Mouse (Mus musculus): Measurements from ENCODE around the gene Zar1.
A peak's percentile ranks its signal among the peaks of the same experiment; 100 is the strongest.
"Not testable (repeated sequence)": the region's sequence is repeated elsewhere in the genome, so short reads cannot be mapped to it uniquely, and the experiment has no call there.

Gene Zar1

GRCm38 (mm10) chr5:72580970-72581332 lies at the start of gene Zar1:
Gene Zar1, minus strand, starts transcription at chr5:72581254.
- DNase-seq (ENCODE audit: low spot score in 2 of 2) = not testable (repeated sequence)

- no peak for DNase-seq (ENCODE audit: low spot score in 2 of 2)
Observed at GRCm38 (mm10) chr5:72630026-72630425, 49.0 kb upstream of the Zar1 start.

- no peak for DNase-seq (ENCODE audit: low spot score in 2 of 2)
Observed at GRCm38 (mm10) chr5:72621022-72621421, 40.0 kb upstream of the Zar1 start.

GRCm38 (mm10) chr5:72617413-72617812 lies 36.4 kb upstream of the Zar1 start:
- no peak for DNase-seq (ENCODE audit: low spot score in 2 of 2)

- DNase-seq (ENCODE audit: low spot score in 2 of 2) = no peak
Observed at GRCm38 (mm10) chr5:72603138-72603537, 22.1 kb upstream of the Zar1 start.

- no peak for DNase-seq (ENCODE audit: low spot score in 2 of 2)
Observed at GRCm38 (mm10) chr5:72601006-72601405, 20.0 kb upstream of the Zar1 start.

GRCm38 (mm10) chr5:72587192-72587681 lies 6.2 kb upstream of the Zar1 start, which contains the start of gene Gm5868:
Gene Gm5868, minus strand, starts transcription at chr5:72587551.
- DNase-seq (ENCODE audit: low spot score in 2 of 2) = no peak

GRCm38 (mm10) chr5:72586667-72587191 lies 5.7 kb upstream of the Zar1 start:
- DNase-seq (ENCODE audit: low spot score in 2 of 2) = not testable (repeated sequence)

- DNase-seq (ENCODE audit: low spot score in 2 of 2) = not testable (repeated sequence)
Observed at GRCm38 (mm10) chr5:72586122-72586521, 5.1 kb upstream of the Zar1 start.

- DNase-seq (ENCODE audit: low spot score in 2 of 2) = not testable (repeated sequence)
Observed at GRCm38 (mm10) chr5:72580088-72580969, 725 bp downstream of the Zar1 start.

GRCm38 (mm10) chr5:72579599-72579998 lies 1.5 kb downstream of the Zar1 start:
- DNase-seq (ENCODE audit: low spot score in 2 of 2) = not testable (repeated sequence)

GRCm38 (mm10) chr5:72565621-72566020 lies 15.4 kb downstream of the Zar1 start:
- DNase-seq (ENCODE audit: low spot score in 2 of 2) = no peak

- not testable (repeated sequence) for DNase-seq (ENCODE audit: low spot score in 2 of 2)
Observed at GRCm38 (mm10) chr5:72563183-72563582, 17.9 kb downstream of the Zar1 start.

- DNase-seq (ENCODE audit: low spot score in 2 of 2) = no peak
Observed at GRCm38 (mm10) chr5:72560976-72561628, 20.0 kb downstream of the Zar1 start.

GRCm38 (mm10) chr5:72559544-72560049 lies 21.5 kb downstream of the Zar1 start, which contains the start of gene Nfxl1:
Gene Nfxl1, minus strand, starts transcription at chr5:72559684.
- peak; percentile 94 to 97 for DNase-seq (ENCODE audit: low spot score in 2 of 2)

GRCm38 (mm10) chr5:72558716-72559526 lies 22.1 kb downstream of the Zar1 start:
- peak in 1 of 2 experiments; percentile 33 for DNase-seq (ENCODE audit: low spot score in 2 of 2)

- DNase-seq (ENCODE audit: low spot score in 2 of 2) = no peak
Observed at GRCm38 (mm10) chr5:72556245-72556644, 24.8 kb downstream of the Zar1 start.

- DNase-seq (ENCODE audit: low spot score in 2 of 2) = no peak
Observed at GRCm38 (mm10) chr5:72551209-72551608, 29.8 kb downstream of the Zar1 start.

- no peak for DNase-seq (ENCODE audit: low spot score in 2 of 2)
Observed at GRCm38 (mm10) chr5:72528896-72529295, 52.2 kb downstream of the Zar1 start.

Data from frontal cortex, postnatal 10 days (tissue).